Mouse (Mus musculus) neutrophil, adult 5-6 weeks (primary cell): ENCODE results near the gene Clec3a. TPM values are rescaled to one million over a fixed set of nuclear protein-coding genes. Genes with fewer than 3 reads are reported as not detected.
A peak's percentile ranks its signal among the peaks of the same experiment; 100 is the strongest.

ENCODE experiments used
- ATAC-seq: fragments of 151-379, 151-347 bp; 2 replicates; pipeline ENCODE4 v1.8.0; 2017; ENCODE audit warnings: mild to moderate bottlenecking, moderate TSS enrichment; ENCODE audit not compliant: insufficient number of reproducible peaks, poor library complexity, low FRiP score, severe bottlenecking; ENCODE audit errors: extremely low read depth
- total RNA-seq: library from RNA; stranded (forward); fragments of 200-1000 nt; gene quantifications from 2 replicates; pipeline ENCODE4 v1.2.3, GENCODE M21; 2017

Gene Clec3a
- total RNA-seq, 1 experiment from 2014 or later, result not detected

- peak; percentile 73 for ATAC-seq
Measured at GRCm38 (mm10) chr8:114452781-114453221, 34.9 kb downstream of the Clec3a start.

GRCm38 (mm10) chr8:114455302-114455701 lies 37.4 kb downstream of the Clec3a start:
- no peak for ATAC-seq

- ATAC-seq, result no peak
Measured at GRCm38 (mm10) chr8:114455953-114456352, 38.1 kb downstream of the Clec3a start.

GRCm38 (mm10) chr8:114458113-114458784 lies 40.4 kb downstream of the Clec3a start:
- no peak for ATAC-seq

GRCm38 (mm10) chr8:114460600-114460999 lies 42.7 kb downstream of the Clec3a start:
- no peak for ATAC-seq

GRCm38 (mm10) chr8:114462591-114462990 lies 44.7 kb downstream of the Clec3a start:
- no peak for ATAC-seq

GRCm38 (mm10) chr8:114463305-114463704 lies 45.4 kb downstream of the Clec3a start:
- ATAC-seq, result no peak

GRCm38 (mm10) chr8:114468526-114469207 lies 50.8 kb downstream of the Clec3a start:
- no peak for ATAC-seq

- no peak for ATAC-seq
Measured at GRCm38 (mm10) chr8:114469208-114469590, 51.3 kb downstream of the Clec3a start.

- no peak for ATAC-seq
Measured at GRCm38 (mm10) chr8:114473546-114473945, 55.7 kb downstream of the Clec3a start.

Other genes with a start within 250 kb of the Clec3a start
- gene Vat1l, start 212.5 kb upstream of the Clec3a start, total RNA-seq, result not detected in 2 replicates
- 7.7 and 9.9 TPM in 2 replicates for gene Wwox, start 21.6 kb downstream of the Clec3a start, total RNA-seq